Mouse (Mus musculus) MEL (cell line): Measurements from ENCODE around the gene Borcs8. TPM values are rescaled to one million over a fixed set of nuclear protein-coding genes. Genes with fewer than 3 reads are reported as not detected.

Experiments
- DNase-seq: peaks from one replicate; pipeline ENCODE4 v3.0.0; 2011; ENCODE audit warnings: low read depth, low spot score
- H3K27ac ChIP-seq: 2 replicates; pipeline ENCODE4 v1.5.1; 2012; ENCODE audit warnings: low read depth, mild to moderate bottlenecking, control low read depth, low read length, moderate library complexity; ENCODE audit not compliant: control insufficient read depth
- H3K27me3 ChIP-seq, 2 experiments: fragments of 150-350 bp in 1 of 2; sonication (generic) in 1 of 2; 2 replicates each; pipeline ENCODE4 v1.6.1; 2012; ENCODE audit warnings: low read length in 2 of 2, mild to moderate bottlenecking in 2 of 2, improper control_type of control experiment in 1 of 2, moderate library complexity in 1 of 2; ENCODE audit not compliant: insufficient read depth in 2 of 2, control insufficient read depth in 1 of 2
- H3K36me3 ChIP-seq, 2 experiments: 2 replicates each; pipeline ENCODE4 v1.6.1; 2012 to 2014; ENCODE audit warnings: low read length in 2 of 2, improper control_type of control experiment in 1 of 2, inconsistent platforms in 1 of 2, mild to moderate bottlenecking in 1 of 2; ENCODE audit not compliant: insufficient read depth in 2 of 2, control insufficient read depth in 1 of 2
- H3K4me1 ChIP-seq, 2 experiments: fragments of 150-350 bp in 1 of 2; sonication (generic) in 1 of 2; 2 replicates each; pipeline ENCODE4 v1.6.1; 2012; ENCODE audit warnings: low read length in 2 of 2, improper control_type of control experiment in 1 of 2, mild to moderate bottlenecking in 1 of 2; ENCODE audit not compliant: insufficient read depth in 2 of 2, control insufficient read depth in 1 of 2
- H3K4me3 ChIP-seq, 2 experiments: fragments of 150-350 bp in 1 of 2; sonication (generic) in 1 of 2; 2 replicates each; pipeline ENCODE4 v1.5.1; 2012; ENCODE audit warnings: low read depth in 2 of 2, low read length in 2 of 2, mild to moderate bottlenecking in 2 of 2, moderate library complexity in 2 of 2, control low read depth in 1 of 2, improper control_type of control experiment in 1 of 2; ENCODE audit not compliant: control insufficient read depth in 1 of 2, insufficient read depth in 1 of 2
- H3K79me2 ChIP-seq: 2 replicates; pipeline ENCODE4 v1.6.1; 2012; ENCODE audit warnings: mild to moderate bottlenecking, low read length, moderate library complexity; ENCODE audit not compliant: control insufficient read depth, poor library complexity, insufficient read depth
- H3K9ac ChIP-seq: 2 replicates; pipeline ENCODE4 v1.6.1; 2012; ENCODE audit warnings: low read depth, mild to moderate bottlenecking, control low read depth, low read length, moderate library complexity; ENCODE audit not compliant: control insufficient read depth, poor library complexity, severe bottlenecking
- H3K9me3 ChIP-seq: fragments of 150-350 bp; sonication (generic); replicated peaks from 2 replicates; pipeline ENCODE4 v1.6.1; 2012; ENCODE audit warnings: mild to moderate bottlenecking, low read length, improper control_type of control experiment, moderate library complexity; ENCODE audit not compliant: insufficient read depth
- BHLHE40 ChIP-seq: IDR thresholded peaks from 2 replicates; pipeline ENCODE4 v1.6.1; 2012; ENCODE audit warnings: low read depth, mild to moderate bottlenecking, inconsistent platforms, low read length, improper control_type of control experiment, borderline replicate concordance
- CHD1 ChIP-seq: IDR thresholded peaks from 2 replicates; pipeline ENCODE4 v1.6.1; 2012; ENCODE audit warnings: low read depth, mild to moderate bottlenecking, inconsistent platforms, low read length, improper control_type of control experiment
- CTCF ChIP-seq, 3 experiments: IDR thresholded peaks in 2 of 3; conservative IDR thresholded peaks in 1 of 3; 2 replicates each; pipeline ENCODE4 v1.5.1; 2011 to 2012; ENCODE audit warnings: low read length in 3 of 3, low read depth in 2 of 3, mild to moderate bottlenecking in 2 of 3, improper control_type of control experiment in 1 of 3, inconsistent platforms in 1 of 3, mixed read lengths in 1 of 3, moderate library complexity in 1 of 3; ENCODE audit not compliant: control insufficient read depth in 1 of 3, insufficient read depth in 1 of 3, poor library complexity in 1 of 3, severe bottlenecking in 1 of 3
- E2F4 ChIP-seq: IDR thresholded peaks from 2 replicates; pipeline ENCODE4 v1.6.1; 2011; ENCODE audit warnings: low read depth, low read length, improper control_type of control experiment, borderline replicate concordance
- ELF1 ChIP-seq: IDR thresholded peaks from 2 replicates; pipeline ENCODE4 v1.6.1; 2014; ENCODE audit warnings: low read depth, mild to moderate bottlenecking, inconsistent platforms, low read length, improper control_type of control experiment, moderate library complexity
- EP300 ChIP-seq, 2 experiments: IDR thresholded peaks; 2 replicates each; pipeline ENCODE4 v1.6.1; 2011; ENCODE audit warnings: improper control_type of control experiment in 2 of 2, low read length in 2 of 2, low read depth in 1 of 2, mild to moderate bottlenecking in 1 of 2
- ETS1 ChIP-seq: IDR thresholded peaks from 2 replicates; pipeline ENCODE4 v1.6.1; 2012; ENCODE audit warnings: low read depth, mild to moderate bottlenecking, inconsistent platforms, low read length, improper control_type of control experiment, moderate library complexity
- GABPA ChIP-seq: IDR thresholded peaks from 2 replicates; pipeline ENCODE4 v1.6.1; 2012; ENCODE audit warnings: low read depth, mild to moderate bottlenecking, inconsistent platforms, low read length, improper control_type of control experiment, moderate library complexity
- GATA1 ChIP-seq: IDR thresholded peaks from 2 replicates; pipeline ENCODE4 v1.6.1; 2011; ENCODE audit warnings: low read depth, low read length, improper control_type of control experiment
- HCFC1 ChIP-seq: IDR thresholded peaks from 2 replicates; pipeline ENCODE4 v1.6.1; 2012; ENCODE audit warnings: low read depth, mild to moderate bottlenecking, inconsistent platforms, low read length, improper control_type of control experiment, moderate library complexity
- KAT2A ChIP-seq: conservative IDR thresholded peaks from 2 replicates; pipeline ENCODE4 v1.6.1; 2012; ENCODE audit warnings: low read depth, low read length, improper control_type of control experiment, inconsistent platforms
- MAFK ChIP-seq: IDR thresholded peaks from 2 replicates; pipeline ENCODE4 v1.6.1; 2011; ENCODE audit warnings: low read depth, mild to moderate bottlenecking, low read length, improper control_type of control experiment, borderline replicate concordance
- MAZ ChIP-seq: IDR thresholded peaks from 2 replicates; pipeline ENCODE4 v1.6.1; 2012; ENCODE audit warnings: low read depth, mild to moderate bottlenecking, inconsistent platforms, low read length, improper control_type of control experiment
- MEF2A ChIP-seq: IDR thresholded peaks from 2 replicates; pipeline ENCODE4 v1.6.1; 2014; ENCODE audit warnings: low read depth, mild to moderate bottlenecking, inconsistent platforms, low read length, improper control_type of control experiment; ENCODE audit not compliant: poor library complexity, insufficient replicate concordance, severe bottlenecking; ENCODE audit errors: extremely low read depth
- MYC ChIP-seq: IDR thresholded peaks from 2 replicates; pipeline ENCODE4 v1.6.1; 2011; ENCODE audit warnings: low read depth, mild to moderate bottlenecking, low read length, improper control_type of control experiment, moderate library complexity
- NELFE ChIP-seq: IDR thresholded peaks from 2 replicates; pipeline ENCODE4 v1.6.1; 2011; ENCODE audit warnings: low read depth, low read length, improper control_type of control experiment
- NRF1 ChIP-seq: IDR thresholded peaks from 2 replicates; pipeline ENCODE4 v1.6.1; 2014; ENCODE audit warnings: low read depth, mild to moderate bottlenecking, inconsistent platforms, low read length, improper control_type of control experiment, moderate library complexity; ENCODE audit not compliant: poor library complexity, insufficient read depth, severe bottlenecking
- POLR2A ChIP-seq, 2 experiments: IDR thresholded peaks; 2 replicates each; pipeline ENCODE4 v1.6.1; 2011 to 2012; ENCODE audit warnings: low read length in 2 of 2, mild to moderate bottlenecking in 2 of 2, control low read depth in 1 of 2, improper control_type of control experiment in 1 of 2, low read depth in 1 of 2, moderate library complexity in 1 of 2; ENCODE audit not compliant: control insufficient read depth in 1 of 2, insufficient read depth in 1 of 2, poor library complexity in 1 of 2
- POLR2AphosphoS2 ChIP-seq: IDR thresholded peaks from 2 replicates; pipeline ENCODE4 v1.6.1; 2011; ENCODE audit warnings: low read length, improper control_type of control experiment
- RAD21 ChIP-seq: IDR thresholded peaks from 2 replicates; pipeline ENCODE4 v1.6.1; 2011; ENCODE audit warnings: mild to moderate bottlenecking, low read depth, low read length, improper control_type of control experiment
- RCOR1 ChIP-seq: IDR thresholded peaks from 2 replicates; pipeline ENCODE4 v1.6.1; 2012; ENCODE audit warnings: low read depth, mild to moderate bottlenecking, inconsistent platforms, low read length, improper control_type of control experiment
- SIN3A ChIP-seq: IDR thresholded peaks from 2 replicates; pipeline ENCODE4 v1.6.1; 2012; ENCODE audit warnings: low read length, improper control_type of control experiment, inconsistent platforms
- SMC3 ChIP-seq: IDR thresholded peaks from 2 replicates; pipeline ENCODE4 v1.6.1; 2011; ENCODE audit warnings: low read depth, low read length, improper control_type of control experiment
- TAL1 ChIP-seq: IDR thresholded peaks from 2 replicates; pipeline ENCODE4 v1.6.1; 2012; ENCODE audit warnings: mild to moderate bottlenecking, inconsistent platforms, low read length, moderate library complexity, mixed read lengths
- TCF12 ChIP-seq: IDR thresholded peaks from 2 replicates; pipeline ENCODE4 v1.6.1; 2014; ENCODE audit warnings: low read depth, mild to moderate bottlenecking, inconsistent platforms, low read length, improper control_type of control experiment, moderate library complexity
- USF1 ChIP-seq: IDR thresholded peaks from 2 replicates; pipeline ENCODE4 v1.6.1; 2014; ENCODE audit warnings: low read depth, mild to moderate bottlenecking, inconsistent platforms, low read length, improper control_type of control experiment, moderate library complexity
- polyA plus RNA-seq, 2 experiments: library from polyadenylated mRNA; stranded (reverse) in 1 of 2; unstranded in 1 of 2; fragments of >175 nt in 1 of 2; fragments of >200 nt in 1 of 2; gene quantifications; 2 replicates each; pipeline versions ENCODE4 v1.2.1 to v1.2.4; 2012; ENCODE audit warnings: low replicate concordance in 2 of 2, low read depth in 1 of 2; ENCODE audit not compliant: insufficient read length in 2 of 2, insufficient read depth in 1 of 2, missing spikeins in 1 of 2
- total RNA-seq: library from RNA; depleted of rRNA; stranded (reverse); fragments of 300-350 nt; gene quantifications from 2 replicates; pipeline ENCODE4 v1.2.3, GENCODE M21; 2012

The Borcs8 gene
- total and polyA plus RNA-seq, 3 experiments: 49.5 to 73.0 TPM; not detected in 1

- TF ChIP-seq KAT2A (no peak; the same call in 1 of the 2 replicates), MEF2A (no peak), USF1 (0 out of 2 replicates have a peak, but pooled peaks have one; percentile 5), GATA1 (no peak), CHD1 (no peak), POLR2AphosphoS2 (peak; percentile 89), BHLHE40 (no peak), NELFE (peak; percentile 96), RCOR1 (no peak), HCFC1 (peak; percentile 85), TAL1 (no peak), MYC (peak; percentile 95), SMC3 (peak; percentile 5; the same call in 1 of the 2 replicates), SIN3A (peak; percentile 98), MAFK (no peak), GABPA (no peak), MAZ (no peak), E2F4 (no peak), ELF1 (peak; percentile 98), NRF1 (peak; percentile 88), TCF12 (no peak)
Measured at GRCm38 (mm10) chr8:70131166-70131883, 8.0 kb upstream of the Borcs8 start, which contains the start of gene Nr2c2ap (continued).

- H3K9ac ChIP-seq: no peak overlapping the region
- DNase-seq: no peak
- H3K9me3 ChIP-seq: no peaks in the 10 kb centered on the region
- no peak overlapping the region for H3K27ac ChIP-seq
- peaks cover 11% of the 10 kb centered on the region for H3K79me2 ChIP-seq
- no peak overlapping the region for H3K4me3 ChIP-seq
- no peaks in the 10 kb centered on the region for H3K27me3 ChIP-seq
- H3K4me1 ChIP-seq: peaks cover 4 to 15% of the 10 kb centered on the region in 2 experiments; a peak in 3 of 4 replicates
- H3K36me3 ChIP-seq: peaks cover 0 to 5% of the 10 kb centered on the region in 2 experiments; a peak in 3 of 4 replicates
- TF ChIP-seq EP300 (IDR thresholded peaks at IDR 0.05; ENCODE audit: low read depth in 1 of 2, low read length in 2 of 2) (no peak), ETS1 (no peak), CTCF (IDR thresholded peaks at IDR 0.05 in 2 of 3, conservative IDR thresholded peaks at IDR 0.05 in 1 of 3; ENCODE audit: control insufficient read depth in 1 of 3, insufficient read depth in 1 of 3, low read depth in 2 of 3, low read length in 3 of 3, poor library complexity in 1 of 3, severe bottlenecking in 1 of 3) (no peak), RAD21 (no peak), E2F4 (no peak), HCFC1 (no peak), POLR2AphosphoS2 (no peak), POLR2A (IDR thresholded peaks at IDR 0.05; ENCODE audit: control insufficient read depth in 1 of 2, insufficient read depth in 1 of 2, low read depth in 1 of 2, low read length in 2 of 2, poor library complexity in 1 of 2) (0 out of 4 replicates have a peak, but pooled peaks of 1 of the 2 experiments have one; percentile 13), CHD1 (no peak)
Measured at GRCm38 (mm10) chr8:70134086-70134485, 5.2 kb upstream of the Borcs8 start.
